Mouse (Mus musculus) megakaryocyte, embryonic 14.5 days (primary cell): ENCODE data around the gene Ptpa.

Experiments used
- FLI1 ChIP-seq: IDR thresholded peaks from 2 replicates; pipeline ENCODE4 v1.6.1; 2012; ENCODE audit warnings: low read length, inconsistent platforms, mixed read lengths
- GATA1 ChIP-seq: IDR thresholded peaks from 3 replicates; pipeline ENCODE4 v1.6.1; 2012; ENCODE audit warnings: mixed read lengths, low read length, inconsistent platforms, borderline replicate concordance

DNA sequence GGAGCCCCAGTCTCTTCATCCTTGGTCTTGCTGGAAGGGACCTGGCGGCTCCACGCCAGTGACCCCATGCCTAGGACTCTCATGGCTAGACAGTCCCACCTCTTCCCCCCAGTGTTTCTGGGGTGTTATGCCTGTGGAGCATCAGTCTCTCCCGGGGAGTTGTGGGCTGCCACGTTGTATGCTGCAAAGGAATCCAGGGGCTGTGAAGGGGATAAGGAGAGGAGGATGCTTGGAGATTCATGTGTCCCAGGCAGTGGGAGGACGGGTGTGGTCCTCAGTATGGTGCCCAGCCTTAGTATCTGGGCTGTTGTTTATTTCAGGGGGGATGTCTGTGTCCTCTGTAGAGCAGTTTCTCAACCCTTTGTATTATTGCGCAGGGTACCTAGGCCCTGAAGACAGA is 53.2 kb downstream of the Ptpa start:
- no peak for TF ChIP-seq GATA1
- TF ChIP-seq FLI1 = no peak
